Mouse (Mus musculus): ENCODE results near the gene Ranbp10. TPM values are rescaled to one million over a fixed set of nuclear protein-coding genes. Genes with fewer than 3 reads are reported as not detected.

Gene Ranbp10
- polyA plus RNA-seq, 1 experiment from 2014 or later = 8.1 TPM

DNA sequence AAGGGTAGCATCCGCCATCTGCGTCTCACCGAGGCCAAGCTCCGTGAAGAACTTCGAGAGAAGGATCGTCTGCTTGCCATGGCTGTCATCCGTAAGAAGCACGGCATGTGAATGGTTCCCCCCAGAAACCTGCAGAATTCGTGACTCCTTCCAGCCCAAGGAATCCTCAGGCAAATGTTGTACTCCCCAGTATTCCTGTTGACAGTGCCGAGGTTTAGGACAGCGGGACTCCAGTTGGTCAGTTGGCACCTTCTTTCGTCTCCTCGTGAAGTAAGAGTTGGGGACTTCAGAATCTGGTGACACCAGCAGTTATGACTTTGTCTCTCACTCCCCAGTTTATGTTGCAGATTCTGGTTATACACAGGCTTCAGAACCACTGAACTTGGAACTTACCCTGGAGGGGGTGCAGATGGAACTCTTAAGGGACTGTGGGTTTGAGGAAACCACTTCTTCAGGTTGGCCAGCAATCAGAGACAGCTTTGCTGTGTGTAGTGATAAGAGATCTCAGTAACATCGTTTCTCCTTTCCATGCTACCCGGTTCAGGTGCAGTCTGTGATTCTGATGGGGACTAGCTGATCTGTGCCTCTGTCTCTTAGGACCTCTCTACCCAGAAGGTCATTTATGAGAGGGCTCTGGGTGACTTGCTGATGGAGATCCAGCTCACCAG is 29.2 kb upstream of the Ranbp10 start:
- H3K4me3 ChIP-seq (ENCODE audit: low read depth, low read length) = peak overlapping the region; percentile 70
- 28% methylated on average over 15 of the region's 15 CpGs for whole genome bisulfite sequencing
- DNase-seq (ENCODE audit: low spot score) (no peak), ATAC-seq (no peak)
- no peaks in the 10 kb centered on the region for H3K9me3 ChIP-seq (replicated peaks; ENCODE audit: control insufficient read depth, low read length)
- peaks cover 7% of the 10 kb centered on the region; the same call in 1 of the 2 replicates for H3K36me3 ChIP-seq (ENCODE audit: control insufficient read depth, insufficient read depth, low read length)
- H3K9ac ChIP-seq (ENCODE audit: low read length) = peak overlapping the region; percentile 81
- H3K27ac ChIP-seq (ENCODE audit: low read depth, low read length) = 0 out of 2 replicates have a peak overlapping the region, but pooled peaks have one; percentile 21
- H3K4me2 ChIP-seq (ENCODE audit: low read length) = peak overlapping the region; percentile 98
- no peaks in the 10 kb centered on the region for H3K27me3 ChIP-seq (replicated peaks; ENCODE audit: control insufficient read depth, insufficient read depth, low read length)
- peaks cover 20% of the 10 kb centered on the region for H3K4me1 ChIP-seq (ENCODE audit: control insufficient read depth, insufficient read depth, low read length)

DNA sequence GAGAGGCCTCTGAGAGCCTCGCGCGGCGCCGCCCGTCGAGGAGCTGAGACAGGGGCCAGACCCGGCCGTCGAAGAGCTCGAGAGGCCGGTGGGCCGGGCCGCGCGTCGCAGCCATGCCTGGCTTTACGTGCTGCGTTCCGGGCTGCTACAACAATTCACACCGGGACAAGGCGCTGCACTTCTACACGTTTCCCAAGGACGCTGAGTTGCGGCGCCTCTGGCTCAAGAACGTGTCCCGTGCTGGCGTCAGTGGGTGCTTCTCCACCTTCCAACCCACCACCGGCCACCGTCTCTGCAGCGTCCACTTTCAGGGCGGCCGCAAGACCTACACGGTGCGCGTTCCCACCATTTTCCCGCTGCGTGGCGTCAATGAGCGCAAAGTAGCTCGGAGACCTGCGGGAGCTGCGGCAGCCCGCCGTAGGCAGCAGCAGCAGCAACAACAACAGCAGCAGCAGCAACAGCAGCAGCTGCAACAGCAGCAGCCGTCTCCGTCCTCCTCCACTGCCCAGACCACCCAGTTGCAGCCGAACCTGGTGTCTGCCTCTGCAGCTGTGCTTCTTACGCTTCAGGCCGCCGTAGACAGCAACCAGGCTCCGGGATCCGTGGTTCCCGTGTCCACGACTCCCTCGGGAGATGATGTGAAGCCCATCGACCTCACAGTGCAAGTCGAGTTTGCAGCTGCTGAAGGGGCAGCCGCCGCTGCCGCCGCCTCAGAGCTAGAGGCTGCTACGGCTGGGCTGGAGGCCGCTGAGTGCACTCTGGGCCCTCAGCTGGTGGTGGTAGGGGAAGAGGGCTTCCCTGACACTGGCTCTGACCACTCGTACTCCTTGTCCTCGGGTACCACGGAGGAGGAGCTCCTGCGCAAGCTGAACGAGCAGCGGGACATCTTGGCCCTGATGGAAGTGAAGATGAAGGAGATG is 28.4 kb upstream of the Ranbp10 start:
- WGBS = under 1% methylated on average over 68 of the region's 71 CpGs
- peak; percentile 44 for DNase-seq (ENCODE audit: low spot score)

DNA sequence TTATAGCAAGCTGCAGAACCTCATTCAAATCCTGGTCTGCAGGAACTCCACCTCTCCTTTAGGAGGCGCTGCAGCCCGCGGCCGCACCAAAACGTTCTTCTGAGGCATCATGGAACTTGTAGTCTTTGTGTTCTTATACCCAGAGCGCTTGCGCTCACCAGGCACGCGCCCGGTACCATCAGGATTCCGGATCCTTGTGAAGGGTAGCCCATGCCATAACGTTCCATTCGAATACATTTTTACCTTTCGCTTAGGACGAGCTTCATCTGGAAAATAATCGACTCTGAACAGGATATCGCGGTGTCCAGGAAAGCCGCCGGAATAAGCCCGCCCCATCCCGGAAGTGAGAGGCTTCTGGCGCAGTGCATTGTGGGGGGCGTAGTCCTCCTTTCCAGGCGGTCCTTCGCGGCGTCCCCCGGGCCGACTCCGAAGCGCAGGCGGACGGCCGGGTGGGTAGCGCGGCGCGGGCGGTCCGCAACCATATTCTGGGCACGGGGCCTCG is 27.6 kb upstream of the Ranbp10 start, which contains the start of gene Thap11:
Gene Thap11 (plus strand): TSS at position 418 of the 502 bp plus-strand sequence.
- H3K9ac ChIP-seq (ENCODE audit: low read length) = peak within 1 kb of the TSS; percentile 81
- H3K27ac ChIP-seq (ENCODE audit: low read depth, low read length) = peak within 1 kb of the TSS; percentile 21; the same call in 1 of the 2 replicates
- peak within 1 kb of the TSS; percentile 98 for H3K4me2 ChIP-seq (ENCODE audit: low read length)
- peak within 1 kb of the TSS; percentile 70 for H3K4me3 ChIP-seq (ENCODE audit: low read depth, low read length)
- H3K9me3 ChIP-seq (replicated peaks; ENCODE audit: control insufficient read depth, low read length) = no peaks in the 10 kb centered on the region
- peaks cover 22% of the 10 kb centered on the region for H3K4me1 ChIP-seq (ENCODE audit: control insufficient read depth, insufficient read depth, low read length)
- DNase-seq (ENCODE audit: low spot score) (peak; percentile 96), ATAC-seq (peak; percentile 92)
- peaks cover 7% of the 10 kb centered on the region; the same call in 1 of the 2 replicates for H3K36me3 ChIP-seq (ENCODE audit: control insufficient read depth, insufficient read depth, low read length)
- under 1% methylated on average over 43 of the region's 43 CpGs for WGBS
- H3K27me3 ChIP-seq (replicated peaks; ENCODE audit: control insufficient read depth, insufficient read depth, low read length) = no peaks in the 10 kb centered on the region

More for the DNA sequence above, 28.4 kb upstream of the Ranbp10 start:
- Histone ChIP-seq H3K9ac (ENCODE audit: low read length) (peak overlapping the region; percentile 81), H3K36me3 (ENCODE audit: control insufficient read depth, insufficient read depth, low read length) (peaks cover 7% of the 10 kb centered on the region; the same call in 1 of the 2 replicates), H3K4me3 (ENCODE audit: low read depth, low read length) (peak overlapping the region; percentile 70), H3K4me2 (ENCODE audit: low read length) (peak overlapping the region; percentile 98), H3K27me3 (replicated peaks; ENCODE audit: control insufficient read depth, insufficient read depth, low read length) (no peaks in the 10 kb centered on the region), H3K27ac (ENCODE audit: low read depth, low read length) (peak overlapping the region; percentile 21; the same call in 1 of the 2 replicates), H3K9me3 (replicated peaks; ENCODE audit: control insufficient read depth, low read length) (no peaks in the 10 kb centered on the region), H3K4me1 (ENCODE audit: control insufficient read depth, insufficient read depth, low read length) (peaks cover 23% of the 10 kb centered on the region)
- ATAC-seq = peak; percentile 49

DNA sequence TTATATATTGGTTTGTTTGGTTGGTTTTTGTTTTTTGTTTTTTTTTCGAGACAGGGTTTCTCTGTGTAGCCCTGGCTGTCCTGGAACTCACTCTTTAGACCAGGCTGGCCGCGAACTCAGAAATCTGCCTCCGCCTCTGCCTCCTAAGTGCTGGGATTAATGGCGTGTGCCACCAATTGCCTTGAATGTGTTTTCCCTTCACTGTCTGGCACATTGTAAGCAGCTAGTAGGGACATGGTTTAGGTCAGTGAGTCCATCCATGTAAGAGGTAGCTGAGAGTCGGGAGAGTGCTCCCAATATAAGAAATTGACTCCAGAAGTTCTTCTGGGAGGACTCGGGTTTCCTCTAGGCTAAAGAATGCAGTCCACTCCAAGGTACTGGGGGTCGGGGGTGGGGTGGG is 27.2 kb upstream of the Ranbp10 start:
- Histone ChIP-seq H3K4me3 (ENCODE audit: low read depth, low read length) (peak overlapping the region; percentile 70), H3K4me1 (ENCODE audit: control insufficient read depth, insufficient read depth, low read length) (peaks cover 20% of the 10 kb centered on the region), H3K9ac (ENCODE audit: low read length) (peak overlapping the region; percentile 81; the same call in 1 of the 2 replicates), H3K9me3 (replicated peaks; ENCODE audit: control insufficient read depth, low read length) (no peaks in the 10 kb centered on the region), H3K4me2 (ENCODE audit: low read length) (peak overlapping the region; percentile 29), H3K27me3 (replicated peaks; ENCODE audit: control insufficient read depth, insufficient read depth, low read length) (no peaks in the 10 kb centered on the region), H3K36me3 (ENCODE audit: control insufficient read depth, insufficient read depth, low read length) (peaks cover 12% of the 10 kb centered on the region), H3K27ac (ENCODE audit: low read depth, low read length) (no peak overlapping the region)
- ATAC-seq = no peak
- WGBS = 31% methylated on average over 8 of the region's 8 CpGs
- no peak for DNase-seq (ENCODE audit: low spot score)

DNA sequence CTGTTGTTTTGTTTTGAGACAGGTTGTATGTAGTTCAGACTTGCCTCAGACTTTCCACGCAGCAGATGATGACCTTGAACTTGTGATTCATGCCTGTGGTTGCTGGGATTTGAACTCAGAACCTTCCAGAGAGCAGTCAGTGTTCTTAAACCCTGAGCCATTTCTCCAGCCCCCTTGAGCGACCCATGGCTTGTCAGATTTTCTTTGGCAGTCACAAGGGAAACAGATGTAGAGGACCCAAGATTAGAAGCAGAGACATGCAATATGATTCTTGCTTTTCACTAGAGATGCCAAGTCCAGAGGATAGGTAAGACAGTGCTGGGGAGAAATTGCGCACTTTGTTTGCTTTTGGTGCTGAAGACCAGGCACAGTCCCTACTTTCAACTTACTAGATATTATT is 26.0 kb upstream of the Ranbp10 start, which contains the start of gene Cenpt:
Gene Cenpt (minus strand): TSS at position 101 of the 400 bp plus-strand sequence.
- Histone ChIP-seq H3K9me3 (replicated peaks; ENCODE audit: control insufficient read depth, low read length) (no peaks in the 10 kb centered on the region), H3K4me2 (ENCODE audit: low read length) (no peak within 1 kb of the TSS), H3K27ac (ENCODE audit: low read depth, low read length) (no peak within 1 kb of the TSS), H3K4me1 (ENCODE audit: control insufficient read depth, insufficient read depth, low read length) (peaks cover 20% of the 10 kb centered on the region), H3K27me3 (replicated peaks; ENCODE audit: control insufficient read depth, insufficient read depth, low read length) (no peaks in the 10 kb centered on the region), H3K9ac (ENCODE audit: low read length) (no peak within 1 kb of the TSS), H3K36me3 (ENCODE audit: control insufficient read depth, insufficient read depth, low read length) (peaks cover 19% of the 10 kb centered on the region), H3K4me3 (ENCODE audit: low read depth, low read length) (no peak within 1 kb of the TSS)
- ATAC-seq (no peak), DNase-seq (ENCODE audit: low spot score) (no peak)
- 89% methylated on average over 3 of the region's 3 CpGs for WGBS

DNA sequence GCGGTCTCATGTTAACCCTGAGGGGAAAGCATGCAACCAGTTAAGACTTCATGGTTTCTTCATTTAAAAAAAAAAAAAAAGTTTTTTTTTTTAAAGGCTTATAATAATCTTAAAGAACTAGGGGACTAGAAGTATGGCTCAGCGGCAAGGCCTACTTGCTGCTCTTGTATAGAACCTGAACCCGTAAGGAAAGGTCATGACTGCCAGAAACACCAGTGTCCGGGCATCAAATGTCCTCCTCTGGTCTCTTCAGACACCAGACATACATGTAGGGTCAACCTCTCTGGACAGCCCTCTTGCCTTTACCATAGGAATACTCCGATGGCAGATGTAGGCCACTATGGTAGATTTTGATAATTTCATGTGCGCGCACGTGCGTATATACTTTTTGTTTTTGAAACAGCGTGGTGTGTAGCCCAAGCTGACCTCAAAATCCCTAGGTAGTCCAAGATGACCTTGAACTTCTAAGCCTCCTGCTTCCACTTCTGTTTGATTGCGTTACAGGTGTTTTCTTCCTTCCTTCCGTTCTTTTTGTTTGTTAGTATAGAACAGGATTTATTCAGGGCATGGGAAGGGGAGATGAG is 25.1 kb upstream of the Ranbp10 start:
- no peak for DNase-seq (ENCODE audit: low spot score)
- 81% methylated on average over 12 of the region's 12 CpGs for WGBS
- Histone ChIP-seq H3K27ac (ENCODE audit: low read depth, low read length) (no peak overlapping the region), H3K9ac (ENCODE audit: low read length) (no peak overlapping the region), H3K9me3 (replicated peaks; ENCODE audit: control insufficient read depth, low read length) (no peaks in the 10 kb centered on the region), H3K4me1 (ENCODE audit: control insufficient read depth, insufficient read depth, low read length) (peaks cover 18% of the 10 kb centered on the region), H3K4me2 (ENCODE audit: low read length) (no peak overlapping the region), H3K4me3 (ENCODE audit: low read depth, low read length) (no peak overlapping the region), H3K36me3 (ENCODE audit: control insufficient read depth, insufficient read depth, low read length) (peaks cover 24% of the 10 kb centered on the region), H3K27me3 (replicated peaks; ENCODE audit: control insufficient read depth, insufficient read depth, low read length) (no peaks in the 10 kb centered on the region)
- ATAC-seq = no peak

DNA sequence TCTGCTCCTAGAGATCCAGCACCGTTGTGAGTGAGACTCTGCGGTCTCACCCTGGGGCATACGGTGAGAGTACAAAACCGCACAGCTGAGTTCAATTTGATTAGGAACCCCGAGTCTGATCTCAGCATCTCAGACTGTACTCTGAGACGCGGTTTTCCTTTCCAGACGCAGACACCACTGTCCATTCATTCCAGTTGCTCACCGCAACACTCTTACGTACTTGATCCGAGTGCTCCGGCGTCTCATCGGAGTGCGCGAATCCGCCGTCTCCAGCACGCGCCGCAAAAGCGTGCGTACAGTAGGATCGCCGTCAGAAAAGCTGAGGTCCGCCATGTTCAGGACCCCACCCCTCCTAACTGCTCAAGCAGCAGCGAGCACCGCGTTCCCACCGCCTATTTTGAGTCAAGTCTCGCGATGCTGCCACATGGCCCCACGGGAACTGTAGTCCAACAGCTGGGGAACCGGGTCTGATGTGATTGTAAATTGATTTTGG is 24.5 kb upstream of the Ranbp10 start:
- Histone ChIP-seq H3K4me2 (ENCODE audit: low read length) (peak overlapping the region; percentile 76), H3K9ac (ENCODE audit: low read length) (peak overlapping the region; percentile 82), H3K4me1 (ENCODE audit: control insufficient read depth, insufficient read depth, low read length) (peaks cover 13% of the 10 kb centered on the region), H3K36me3 (ENCODE audit: control insufficient read depth, insufficient read depth, low read length) (peaks cover 30% of the 10 kb centered on the region), H3K27me3 (replicated peaks; ENCODE audit: control insufficient read depth, insufficient read depth, low read length) (no peaks in the 10 kb centered on the region), H3K4me3 (ENCODE audit: low read depth, low read length) (peak overlapping the region; percentile 74), H3K9me3 (replicated peaks; ENCODE audit: control insufficient read depth, low read length) (no peaks in the 10 kb centered on the region), H3K27ac (ENCODE audit: low read depth, low read length) (peak overlapping the region; percentile 72)
- WGBS = under 1% methylated on average over 34 of the region's 34 CpGs
- ATAC-seq = peak; percentile 82
- peak; percentile 98 for DNase-seq (ENCODE audit: low spot score)

DNA sequence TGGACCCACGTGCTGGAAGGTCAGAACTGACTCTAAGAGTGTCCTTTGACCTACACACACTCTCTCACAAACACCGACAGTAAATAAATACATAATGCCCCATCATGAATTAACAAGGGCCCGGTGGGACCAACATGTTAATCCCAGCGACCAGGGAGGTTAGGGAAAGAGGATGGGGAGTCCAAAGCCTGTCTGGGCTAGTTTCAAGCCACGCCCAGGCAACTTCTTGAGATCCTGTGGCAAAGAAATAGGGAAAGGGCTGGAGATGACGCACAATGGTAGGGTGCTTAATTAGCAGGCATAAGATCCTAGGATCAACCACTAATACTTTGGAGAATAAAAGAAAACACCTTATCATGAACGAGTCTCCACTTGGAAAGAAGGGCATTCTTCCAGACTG is 23.5 kb upstream of the Ranbp10 start:
- Histone ChIP-seq H3K4me1 (ENCODE audit: control insufficient read depth, insufficient read depth, low read length) (peaks cover 6% of the 10 kb centered on the region), H3K27ac (ENCODE audit: low read depth, low read length) (no peak overlapping the region), H3K36me3 (ENCODE audit: control insufficient read depth, insufficient read depth, low read length) (peaks cover 41% of the 10 kb centered on the region), H3K9me3 (replicated peaks; ENCODE audit: control insufficient read depth, low read length) (no peaks in the 10 kb centered on the region), H3K9ac (ENCODE audit: low read length) (0 out of 2 replicates have a peak overlapping the region, but pooled peaks have one; percentile 29), H3K27me3 (replicated peaks; ENCODE audit: control insufficient read depth, insufficient read depth, low read length) (no peaks in the 10 kb centered on the region), H3K4me2 (ENCODE audit: low read length) (peak overlapping the region; percentile 35), H3K4me3 (ENCODE audit: low read depth, low read length) (no peak overlapping the region)
- 75% methylated on average over 7 of the region's 7 CpGs for WGBS
- DNase-seq (ENCODE audit: low spot score) (no peak), ATAC-seq (no peak)

All from forebrain, embryonic 14.5 days (tissue).